8 mouse cellular contexts compared by ENCODE assay signal in genomic region chr10:34297299-34297979, GRCm38 (mm10). TPM values are rescaled to one million over a fixed set of nuclear protein-coding genes. Genes with fewer than 3 reads are reported as not detected.
DNase-seq lines count a peak whose midpoint lies in the region; ATAC-seq and TF ChIP-seq lines count a peak whose summit lies in the region.

Gene Tspyl4 (plus strand): TSS chr10:34297442.

- peak; percentile 92 for DNase-seq in adipocyte (ENCODE audit: low spot score)
- DNase-seq in gastrocnemius, adult 2 months = peak; percentile 92
- peak; percentile 99 for DNase-seq in hindbrain, postnatal 0 days (ENCODE audit: low spot score)
- peak; percentile 94 to 97 for DNase-seq in left cerebral cortex, adult 18-20 months (ENCODE audit: low spot score in 2 of 2)
- DNase-seq in lung, postnatal 4 days = peak; percentile 90 to 92
- DNase-seq in retina, postnatal 1 day = peak; percentile 97
- peak; percentile 96 for DNase-seq in thymus, postnatal 4 days

- peak within 1 kb of the TSS; percentile 92 for H3K4me2 ChIP-seq in hindbrain, postnatal 0 days (ENCODE audit: low read depth, low read length)

- no peaks in the 10 kb centered on the region for H3K4me1 ChIP-seq in cortical plate, adult 2 months (ENCODE audit: control insufficient read depth, insufficient read depth, low read length)
- peaks cover 12% of the 10 kb centered on the region; the same call in 1 of the 2 replicates for H3K4me1 ChIP-seq in hindbrain, postnatal 0 days (ENCODE audit: insufficient read depth, low read length)

- H3K4me3 ChIP-seq in cortical plate, adult 2 months (ENCODE audit: insufficient read depth, low read length) = peak within 1 kb of the TSS; percentile 56
- peak within 1 kb of the TSS; percentile 78 for H3K4me3 ChIP-seq in gastrocnemius, adult 2 months
- H3K4me3 ChIP-seq in hindbrain, postnatal 0 days (ENCODE audit: low read length) = peak within 1 kb of the TSS; percentile 79

- H3K27me3 ChIP-seq in hindbrain, postnatal 0 days (ENCODE audit: insufficient read depth, low read length) = no peaks in the 10 kb centered on the region

- H3K36me3 ChIP-seq in hindbrain, postnatal 0 days (ENCODE audit: insufficient read depth, low read length) = no peaks in the 10 kb centered on the region

- intact Hi-C loops in gastrocnemius, adult 2 months (cut with DNase I) = loop anchor here (2.0 kb wide), 1 partner anchor 15 kb away; the partner anchor contains the start of gene Tspyl1

- H3K9ac ChIP-seq in hindbrain, postnatal 0 days (replicated peaks; ENCODE audit: low read length) = peak within 1 kb of the TSS; percentile 79

- peak; percentile 98 for ATAC-seq in hindbrain, postnatal 0 days

- under 1% methylated on average over 38 of the region's 38 CpGs for WGBS in hindbrain, postnatal 0 days

- TF ChIP-seq CTCF in cortical plate, adult 2 months (IDR thresholded peaks at IDR 0.05; ENCODE audit: extremely low read depth, insufficient read depth, low read length) = no peak
- TF ChIP-seq CTCF in gastrocnemius, adult 2 months (IDR thresholded peaks at IDR 0.05) = no peak
- TF ChIP-seq CTCF in hindbrain, postnatal 0 days (IDR thresholded peaks at IDR 0.05; ENCODE audit: low read depth) = no peak; the same call in 1 of the 2 replicates

- H3K9me3 ChIP-seq in hindbrain, postnatal 0 days (ENCODE audit: low read length) = no peaks in the 10 kb centered on the region

- H3K27ac ChIP-seq in cortical plate, adult 2 months (ENCODE audit: insufficient read depth, low read length) = peak within 1 kb of the TSS; percentile 90
- H3K27ac ChIP-seq in gastrocnemius, adult 2 months = peak within 1 kb of the TSS; percentile 81
- peak within 1 kb of the TSS; percentile 99 for H3K27ac ChIP-seq in hindbrain, postnatal 0 days

- peak; percentile 100 for TF ChIP-seq POLR2A in cortical plate, adult 2 months (IDR thresholded peaks at IDR 0.05; ENCODE audit: extremely low read depth, insufficient read depth, low read length)

RNA-seq across cellular contexts. Expression of gene Tspyl4, which starts in this region (rescaled TPM):
- polyA plus RNA-seq in cortical plate, adult 2 months (2012; rRNA removed) = 315 and 334 TPM in 2 replicates
- total RNA-seq in gastrocnemius, adult 2 months (2021) = 1 to 10 TPM; 1.4 to 1.5 TPM
- total RNA-seq in hindbrain, postnatal 0 days (2014; rRNA removed) = 482 and 493 TPM in 2 replicates
- polyA plus RNA-seq in hindbrain, postnatal 0 days (2015; fragmentation: Nextera tagmentation; extraction: Ambion mirVana) = 400 and 429 TPM in 2 replicates
- 100 to 1,000 TPM; 420 to 434 TPM for total RNA-seq in left cerebral cortex, adult 18-20 months (2021)

Comparison
In these comparisons a context has a peak if more than half of its experiments do, and no peak if none do; other contexts are left out.
1. Peak in every context shown above with its lines: DNase-seq, ATAC-seq, H3K4me3 ChIP-seq and H3K27ac ChIP-seq.
2. RNA of gene Tspyl4 (total RNA-seq): 482 to 493 TPM in hindbrain, postnatal 0 days and 420 to 434 TPM in left cerebral cortex, adult 18-20 months; 1.4 to 1.5 TPM in gastrocnemius, adult 2 months; every median in the first group is over 100 times any median in the second.